Mouse (Mus musculus): ENCODE measurements around the gene Slc12a7. TPM values are rescaled to one million over a fixed set of nuclear protein-coding genes. Genes with fewer than 3 reads are reported as not detected.
A peak's percentile ranks its signal among the peaks of the same experiment; 100 is the strongest.

The Slc12a7 gene
- polyA plus RNA-seq (2012; rRNA removed): 104 and 109 TPM in 2 replicates

- Histone ChIP-seq H3K27ac (ENCODE audit: insufficient read depth, low read depth, low read length) (no peak within 1 kb of the TSS), H3K36me3 (ENCODE audit: control insufficient read depth, insufficient read depth, low read length) (no peaks in the 10 kb centered on the region), H3K4me3 (ENCODE audit: insufficient read depth, low read depth, low read length) (peak within 1 kb of the TSS; percentile 34), H3K27me3 (replicated peaks; ENCODE audit: control insufficient read depth, insufficient read depth, low read length) (no peaks in the 10 kb centered on the region), H3K4me1 (ENCODE audit: control insufficient read depth, insufficient read depth, low read length) (0 out of 2 replicates have a peak, but pooled peaks cover 3% of the 10 kb centered on the region)
- TF ChIP-seq POLR2A (IDR thresholded peaks at IDR 0.05; ENCODE audit: low read depth, low read length): no peak
- TF ChIP-seq CTCF (conservative IDR thresholded peaks at IDR 0.05; ENCODE audit: insufficient read depth, insufficient read length, low read depth, low read length): no peak
- 12% methylated on average over 48 of the region's 48 CpGs for WGBS
- peak; percentile 40 for DNase-seq
Observed at GRCm38 (mm10) chr13:73732742-73733700, at the start of gene Slc12a7. Gene Slc12a7, plus strand, starts transcription at chr13:73733094.

- Histone ChIP-seq H3K27ac (ENCODE audit: insufficient read depth, low read depth, low read length) (peak overlapping the region; percentile 79), H3K4me3 (ENCODE audit: insufficient read depth, low read depth, low read length) (no peak overlapping the region), H3K4me1 (ENCODE audit: control insufficient read depth, insufficient read depth, low read length) (peaks cover 65% of the 10 kb centered on the region), H3K36me3 (ENCODE audit: control insufficient read depth, insufficient read depth, low read length) (no peaks in the 10 kb centered on the region; the same call in 1 of the 2 replicates), H3K27me3 (replicated peaks; ENCODE audit: control insufficient read depth, insufficient read depth, low read length) (no peaks in the 10 kb centered on the region)
- WGBS: 63% methylated on average over 11 of the region's 11 CpGs
- peak; percentile 73 for DNase-seq
- TF ChIP-seq POLR2A (IDR thresholded peaks at IDR 0.05; ENCODE audit: low read depth, low read length): no peak
- no peak for TF ChIP-seq CTCF (conservative IDR thresholded peaks at IDR 0.05; ENCODE audit: insufficient read depth, insufficient read length, low read depth, low read length)
Observed at GRCm38 (mm10) chr13:73683682-73684081, 49.2 kb upstream of the Slc12a7 start.

GRCm38 (mm10) chr13:73684412-73684811 is 48.5 kb upstream of the Slc12a7 start:
- no peak overlapping the region for H3K4me3 ChIP-seq (ENCODE audit: insufficient read depth, low read depth, low read length)
- 37% methylated on average over 1 of the region's 1 CpGs for whole genome bisulfite sequencing
- no peaks in the 10 kb centered on the region; the same call in 1 of the 2 replicates for H3K36me3 ChIP-seq (ENCODE audit: control insufficient read depth, insufficient read depth, low read length)
- H3K27ac ChIP-seq (ENCODE audit: insufficient read depth, low read depth, low read length): peak overlapping the region; percentile 79
- H3K27me3 ChIP-seq (replicated peaks; ENCODE audit: control insufficient read depth, insufficient read depth, low read length): no peaks in the 10 kb centered on the region
- H3K4me1 ChIP-seq (ENCODE audit: control insufficient read depth, insufficient read depth, low read length): peaks cover 63% of the 10 kb centered on the region
- TF ChIP-seq CTCF (conservative IDR thresholded peaks at IDR 0.05; ENCODE audit: insufficient read depth, insufficient read length, low read depth, low read length): no peak
- no peak for TF ChIP-seq POLR2A (IDR thresholded peaks at IDR 0.05; ENCODE audit: low read depth, low read length)
- peak; percentile 70 for DNase-seq

GRCm38 (mm10) chr13:73685502-73685901 is 47.4 kb upstream of the Slc12a7 start:
- Histone ChIP-seq H3K27me3 (replicated peaks; ENCODE audit: control insufficient read depth, insufficient read depth, low read length) (no peaks in the 10 kb centered on the region), H3K4me1 (ENCODE audit: control insufficient read depth, insufficient read depth, low read length) (peaks cover 63% of the 10 kb centered on the region), H3K4me3 (ENCODE audit: insufficient read depth, low read depth, low read length) (no peak overlapping the region), H3K27ac (ENCODE audit: insufficient read depth, low read depth, low read length) (no peak overlapping the region), H3K36me3 (ENCODE audit: control insufficient read depth, insufficient read depth, low read length) (no peaks in the 10 kb centered on the region; the same call in 1 of the 2 replicates)
- WGBS: 71% methylated on average over 6 of the region's 6 CpGs
- TF ChIP-seq POLR2A (IDR thresholded peaks at IDR 0.05; ENCODE audit: low read depth, low read length) (no peak), CTCF (conservative IDR thresholded peaks at IDR 0.05; ENCODE audit: insufficient read depth, insufficient read length, low read depth, low read length) (no peak)
- DNase-seq: no peak

GRCm38 (mm10) chr13:73687601-73688000 is 45.3 kb upstream of the Slc12a7 start:
- no peak overlapping the region; the same call in 1 of the 2 replicates for H3K27ac ChIP-seq (ENCODE audit: insufficient read depth, low read depth, low read length)
- H3K4me1 ChIP-seq (ENCODE audit: control insufficient read depth, insufficient read depth, low read length): peaks cover 60% of the 10 kb centered on the region
- DNase-seq: peak; percentile 68
- H3K36me3 ChIP-seq (ENCODE audit: control insufficient read depth, insufficient read depth, low read length): no peaks in the 10 kb centered on the region; the same call in 1 of the 2 replicates
- no peak overlapping the region for H3K4me3 ChIP-seq (ENCODE audit: insufficient read depth, low read depth, low read length)
- 29% methylated on average over 3 of the region's 3 CpGs for WGBS
- no peak for TF ChIP-seq CTCF (conservative IDR thresholded peaks at IDR 0.05; ENCODE audit: insufficient read depth, insufficient read length, low read depth, low read length)
- H3K27me3 ChIP-seq (replicated peaks; ENCODE audit: control insufficient read depth, insufficient read depth, low read length): no peaks in the 10 kb centered on the region

- Histone ChIP-seq H3K27ac (ENCODE audit: insufficient read depth, low read depth, low read length) (no peak overlapping the region; the same call in 1 of the 2 replicates), H3K27me3 (replicated peaks; ENCODE audit: control insufficient read depth, insufficient read depth, low read length) (no peaks in the 10 kb centered on the region), H3K4me3 (ENCODE audit: insufficient read depth, low read depth, low read length) (no peak overlapping the region), H3K36me3 (ENCODE audit: control insufficient read depth, insufficient read depth, low read length) (no peaks in the 10 kb centered on the region; the same call in 1 of the 2 replicates), H3K4me1 (ENCODE audit: control insufficient read depth, insufficient read depth, low read length) (peaks cover 57% of the 10 kb centered on the region)
- no peak for TF ChIP-seq CTCF (conservative IDR thresholded peaks at IDR 0.05; ENCODE audit: insufficient read depth, insufficient read length, low read depth, low read length)
- TF ChIP-seq POLR2A (IDR thresholded peaks at IDR 0.05; ENCODE audit: low read depth, low read length): no peak
- no peak for DNase-seq
- 69% methylated on average over 4 of the region's 4 CpGs for WGBS
Observed at GRCm38 (mm10) chr13:73688934-73689333, 44.0 kb upstream of the Slc12a7 start.
